Mouse (Mus musculus) lung, postnatal 0 days (tissue): ENCODE results near the gene Clstn1. TPM values are rescaled to one million over a fixed set of nuclear protein-coding genes. Genes with fewer than 3 reads are reported as not detected.

ENCODE experiments used
- ATAC-seq: fragments of 200-750 bp; cut with Nextera tagmentation; 2 replicates; pipeline ENCODE4 v1.8.0; 2017; ENCODE audit warnings: moderate library complexity
- DNase-seq: peaks from one replicate; pipeline ENCODE4 v3.0.0-alpha.2; 2016; ENCODE audit warnings: low spot score
- H3K27ac ChIP-seq: fragments of 300-500 bp; sonication (generic); 2 replicates; pipeline ENCODE4 v1.5.1; 2014; ENCODE audit warnings: antibody characterized with exemption, mild to moderate bottlenecking, low read length, mixed read lengths
- H3K27me3 ChIP-seq: fragments of 300-500 bp; sonication (generic); replicated peaks from 2 replicates; pipeline ENCODE4 v1.6.1; 2014; ENCODE audit warnings: low read length, mixed read lengths; ENCODE audit not compliant: insufficient read depth
- H3K36me3 ChIP-seq: fragments of 300-500 bp; sonication (generic); 2 replicates; pipeline ENCODE4 v1.6.1; 2014; ENCODE audit warnings: low read length, mixed read lengths; ENCODE audit not compliant: insufficient read depth
- H3K4me1 ChIP-seq: fragments of 300-500 bp; sonication (generic); 2 replicates; pipeline ENCODE4 v1.6.1; 2014; ENCODE audit warnings: antibody characterized with exemption, low read depth, low read length, mixed read lengths; ENCODE audit not compliant: insufficient read depth
- H3K4me2 ChIP-seq: fragments of 300-500 bp; sonication (generic); replicated peaks from 2 replicates; pipeline ENCODE4 v1.6.1; 2014; ENCODE audit warnings: low read depth, mild to moderate bottlenecking, low read length, moderate library complexity, mixed read lengths
- H3K4me3 ChIP-seq: fragments of 300-500 bp; sonication (generic); 2 replicates; pipeline ENCODE4 v1.5.1; 2014; ENCODE audit warnings: low read depth, low read length
- H3K9ac ChIP-seq: fragments of 300-500 bp; sonication (generic); replicated peaks from 2 replicates; pipeline ENCODE4 v1.6.1; 2014; ENCODE audit warnings: low read depth, mild to moderate bottlenecking
- H3K9me3 ChIP-seq: fragments of 300-500 bp; sonication (generic); 2 replicates; pipeline ENCODE4 v1.6.1; 2016; ENCODE audit warnings: low read length, mixed read lengths
- CTCF ChIP-seq: IDR thresholded peaks from 2 replicates; pipeline ENCODE4 v1.5.1; 2016; ENCODE audit warnings: antibody characterized with exemption, mild to moderate bottlenecking
- EP300 ChIP-seq: IDR thresholded peaks from 2 replicates; pipeline ENCODE4 v1.6.1; 2016; ENCODE audit warnings: antibody characterized with exemption, mild to moderate bottlenecking, control low read depth
- WGBS: fragments of 180-500 bp; shearing (Covaris S2); extraction: QIAGEN DNeasy Blood & Tissue Kit; methylation state at CpG from one replicate; pipeline ENCODE4 v1.1.7; 2014; 5-methylcytosine and 5-hydroxymethylcytosine counted together
- polyA plus RNA-seq: library from polyadenylated mRNA; unstranded; fragments of >200 nt; fragmentation: Nextera tagmentation; extraction: Ambion mirVana; gene quantifications from 2 replicates; pipeline ENCODE4 v1.2.1, GENCODE M21; 2015

The Clstn1 gene
- polyA plus RNA-seq, 1 experiment from 2014 or later, result 43.6 TPM

DNA sequence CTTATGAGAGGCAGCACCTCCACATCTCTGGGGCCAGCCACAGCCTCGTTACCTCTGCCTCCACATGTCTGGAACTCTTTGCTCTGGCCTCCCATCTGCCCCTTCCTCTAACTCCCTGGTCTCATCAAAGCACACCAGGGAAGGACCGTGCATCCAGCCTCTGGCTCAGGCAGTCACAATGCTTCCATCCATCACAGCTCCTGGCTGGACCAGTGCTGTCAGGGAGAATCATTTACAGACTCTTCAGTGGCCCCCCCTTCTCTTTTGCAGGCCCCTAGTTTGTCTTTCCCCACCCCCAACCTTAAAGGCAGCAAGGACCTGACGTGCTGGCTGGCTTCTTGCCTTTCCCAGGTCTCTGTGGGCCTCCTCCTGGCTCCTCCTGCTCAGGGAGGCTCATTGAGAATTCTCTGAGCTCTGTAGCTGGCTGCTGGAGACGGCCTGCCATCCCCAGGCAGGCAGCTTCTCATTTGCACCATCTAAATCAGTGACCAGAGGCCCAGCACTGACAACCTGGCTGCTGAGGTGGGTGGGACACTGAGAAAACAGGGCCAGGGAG, 9.2 kb upstream of the Clstn1 start:
- 22% methylated on average over 4 of the region's 4 CpGs for WGBS
- TF ChIP-seq CTCF (no peak), EP300 (no peak)
- Histone ChIP-seq H3K4me1 (peaks cover 6% of the 10 kb centered on the region; the same call in 1 of the 2 replicates), H3K36me3 (no peaks in the 10 kb centered on the region), H3K4me3 (no peak overlapping the region), H3K9me3 (no peaks in the 10 kb centered on the region), H3K4me2 (no peak overlapping the region), H3K27me3 (no peaks in the 10 kb centered on the region), H3K27ac (no peak overlapping the region), H3K9ac (no peak overlapping the region)
- no peak for DNase-seq
- no peak for ATAC-seq

DNA sequence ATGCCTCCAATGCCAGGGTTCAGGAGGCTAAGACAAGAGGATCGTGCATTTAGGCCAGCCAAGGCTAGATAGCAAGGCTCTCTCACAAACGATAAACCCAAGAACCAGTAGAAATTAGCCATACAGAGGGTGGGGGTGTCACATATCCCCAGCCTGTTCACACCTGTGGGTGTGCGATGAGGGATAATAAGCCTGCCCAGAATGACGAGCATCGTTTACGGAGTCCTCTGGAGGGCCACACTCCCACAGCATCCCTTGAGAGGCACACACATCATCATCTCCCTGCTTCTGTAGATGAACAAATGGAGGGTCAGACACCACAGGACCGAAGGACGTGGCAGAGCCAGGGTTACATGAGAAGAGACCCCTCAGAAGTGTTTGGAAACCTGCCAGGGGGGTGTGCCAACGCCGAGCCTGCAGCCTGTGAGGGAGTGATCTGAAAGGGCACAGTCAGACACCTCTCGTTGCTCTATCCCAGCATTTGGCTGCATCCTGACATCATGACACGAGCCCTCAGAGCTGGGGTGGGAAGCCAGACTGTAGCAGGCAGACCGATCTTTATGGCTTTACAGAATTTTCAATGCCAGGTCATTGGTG, 8.1 kb upstream of the Clstn1 start:
- TF ChIP-seq CTCF (no peak), EP300 (no peak)
- 51% methylated on average over 13 of the region's 13 CpGs for WGBS
- DNase-seq, result no peak
- Histone ChIP-seq H3K9ac (no peak overlapping the region), H3K4me3 (no peak overlapping the region), H3K36me3 (no peaks in the 10 kb centered on the region), H3K4me2 (no peak overlapping the region), H3K27ac (no peak overlapping the region), H3K4me1 (0 out of 2 replicates have a peak, but pooled peaks cover under 1% of the 10 kb centered on the region), H3K9me3 (no peaks in the 10 kb centered on the region), H3K27me3 (no peaks in the 10 kb centered on the region)
- ATAC-seq, result no peak

DNA sequence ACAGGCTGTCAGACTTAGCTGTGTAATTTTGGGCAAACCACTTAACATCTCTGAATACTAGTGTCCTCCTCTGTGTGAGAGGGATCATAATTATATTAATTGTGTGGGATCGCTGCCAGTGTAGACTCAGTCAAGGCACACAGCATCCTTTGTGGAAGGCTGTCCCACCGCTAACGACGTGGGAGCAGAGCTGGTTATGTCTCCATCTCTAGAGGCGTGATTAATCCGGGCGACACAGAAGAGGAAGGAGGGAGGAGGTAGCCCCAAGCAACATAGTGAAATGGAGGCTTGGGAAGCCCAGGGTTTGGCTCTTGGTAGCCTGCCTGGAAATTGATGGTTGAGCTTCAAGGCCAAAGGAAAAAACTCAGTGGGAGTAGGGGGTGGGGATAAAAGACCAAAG, 7.4 kb upstream of the Clstn1 start:
- no peak overlapping the region for H3K9ac ChIP-seq
- ATAC-seq (no peak), DNase-seq (no peak)
- H3K27me3 ChIP-seq, result no peaks in the 10 kb centered on the region
- 43% methylated on average over 7 of the region's 7 CpGs for WGBS
- TF ChIP-seq CTCF, result no peak
- TF ChIP-seq EP300, result no peak
- no peak overlapping the region for H3K4me3 ChIP-seq
- H3K27ac ChIP-seq, result no peak overlapping the region
- H3K9me3 ChIP-seq, result no peaks in the 10 kb centered on the region
- H3K4me1 ChIP-seq, result no peaks in the 10 kb centered on the region
- no peaks in the 10 kb centered on the region for H3K36me3 ChIP-seq
- H3K4me2 ChIP-seq, result no peak overlapping the region

DNA sequence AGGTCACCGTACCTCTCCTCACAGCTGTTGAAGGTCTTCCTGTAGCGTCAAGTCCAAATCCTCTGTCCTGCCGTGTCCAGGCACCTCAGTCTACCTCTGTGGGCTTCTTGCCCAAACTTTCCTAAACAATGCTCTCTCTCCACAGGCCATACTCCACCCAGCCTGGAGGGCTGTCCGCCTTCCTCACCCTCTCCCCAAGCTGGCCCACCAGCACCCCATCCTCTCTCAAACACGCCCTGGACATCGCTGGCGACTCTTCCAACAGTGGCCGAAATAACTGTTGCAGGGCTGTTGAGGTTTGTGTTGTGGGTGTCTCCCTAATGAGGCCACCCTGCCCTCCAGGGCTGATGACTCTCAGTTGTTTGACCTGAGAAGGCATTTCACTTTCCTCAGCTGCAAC, 1.0 kb upstream of the Clstn1 start:
- no peak for ATAC-seq
- no peak overlapping the region for H3K27ac ChIP-seq

DNA sequence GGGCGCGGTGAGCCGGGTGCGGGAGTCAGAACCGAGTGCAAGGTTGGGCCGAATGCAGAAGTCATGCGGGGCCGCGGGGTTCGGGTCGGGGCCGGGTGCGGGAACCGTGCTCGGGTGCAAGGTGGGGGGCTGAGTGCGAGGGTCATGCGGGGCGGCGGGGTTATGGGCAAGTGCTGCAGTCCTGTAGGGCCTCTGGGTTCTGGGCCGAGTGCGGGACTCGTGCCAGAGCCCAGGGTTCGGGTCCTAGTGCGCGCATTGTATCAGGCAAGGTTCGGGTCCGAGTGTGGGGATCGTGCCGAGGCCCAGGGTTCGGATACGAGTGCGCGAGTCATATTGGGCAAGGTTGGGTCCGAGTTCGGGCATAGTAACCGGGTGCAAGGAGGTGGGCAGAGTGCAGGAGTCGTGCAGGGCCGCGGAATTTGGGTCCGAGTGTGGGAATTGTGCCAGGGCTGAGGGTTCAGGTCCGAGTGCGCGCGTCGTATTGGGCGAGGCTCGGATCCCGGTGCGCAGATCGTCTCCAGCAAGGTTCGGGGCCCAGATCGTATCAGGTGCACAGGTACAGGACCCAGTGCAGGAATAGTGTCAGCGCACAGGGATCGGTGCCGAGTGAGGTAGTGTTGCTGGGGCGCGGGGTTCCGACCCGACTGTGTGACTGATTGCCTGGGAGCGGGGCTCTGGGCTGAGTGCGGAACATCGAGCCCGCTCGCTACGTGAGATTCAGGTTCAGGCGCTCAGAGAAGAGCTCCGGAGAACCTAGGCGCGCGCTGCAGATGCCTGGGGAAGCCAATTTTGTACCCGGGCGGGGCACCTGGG, 721 bp downstream of the Clstn1 start:
- peak overlapping the region; percentile 26; the same call in 1 of the 2 replicates for H3K27ac ChIP-seq
- TF ChIP-seq CTCF (no peak), EP300 (no peak)
- no peaks in the 10 kb centered on the region for H3K9me3 ChIP-seq
- H3K27me3 ChIP-seq, result no peaks in the 10 kb centered on the region
- DNase-seq, result peak; percentile 44
- no peaks in the 10 kb centered on the region for H3K4me1 ChIP-seq
- peak overlapping the region; percentile 68 for H3K9ac ChIP-seq
- WGBS, result 1% methylated on average over 68 of the region's 72 CpGs
- ATAC-seq, result peak; percentile 44
- H3K4me2 ChIP-seq, result peak overlapping the region; percentile 95
- H3K36me3 ChIP-seq, result no peaks in the 10 kb centered on the region
- H3K4me3 ChIP-seq, result peak overlapping the region; percentile 76

More for the DNA sequence above, 1.0 kb upstream of the Clstn1 start:
- H3K36me3 ChIP-seq, result no peaks in the 10 kb centered on the region
- no peak overlapping the region for H3K4me3 ChIP-seq
- H3K27me3 ChIP-seq, result no peaks in the 10 kb centered on the region
- no peak overlapping the region for H3K4me2 ChIP-seq
- no peaks in the 10 kb centered on the region for H3K9me3 ChIP-seq
- no peaks in the 10 kb centered on the region for H3K4me1 ChIP-seq
- TF ChIP-seq EP300 (no peak), CTCF (no peak)
- no peak overlapping the region for H3K9ac ChIP-seq
- DNase-seq, result no peak
- 74% methylated on average over 8 of the region's 8 CpGs for WGBS

DNA sequence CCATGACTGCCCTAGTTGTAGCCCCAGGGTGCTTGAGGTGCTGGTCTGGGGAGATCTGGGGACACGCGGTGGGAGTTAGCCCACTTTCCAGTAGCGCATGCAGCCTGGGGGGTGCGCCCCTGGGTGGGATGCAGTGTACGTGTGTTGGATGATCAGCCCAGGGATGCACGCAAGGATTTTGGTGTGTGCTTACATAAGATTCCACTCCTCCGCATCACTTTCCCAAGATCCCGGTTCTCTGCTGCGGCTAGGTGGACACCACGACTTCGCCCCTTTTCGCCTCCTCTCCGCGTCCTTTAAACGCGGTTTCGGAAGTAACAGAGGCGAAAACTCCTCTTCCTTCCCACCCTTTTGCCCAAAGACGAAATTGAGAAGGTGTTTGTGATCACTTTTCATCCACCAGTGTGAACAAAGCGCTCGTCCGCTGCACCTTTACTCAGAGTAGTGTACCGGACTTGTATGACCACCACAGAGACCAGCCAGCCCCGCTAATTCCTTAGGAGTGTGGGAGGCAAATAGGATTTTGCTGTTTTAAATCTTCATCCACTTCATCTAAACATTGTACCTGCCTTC, 1.4 kb downstream of the Clstn1 start:
- no peak for ATAC-seq
- Histone ChIP-seq H3K27ac (no peak overlapping the region), H3K4me1 (no peaks in the 10 kb centered on the region), H3K27me3 (no peaks in the 10 kb centered on the region), H3K36me3 (no peaks in the 10 kb centered on the region), H3K9ac (no peak overlapping the region), H3K4me2 (peak overlapping the region; percentile 95), H3K9me3 (no peaks in the 10 kb centered on the region), H3K4me3 (peak overlapping the region; percentile 76)
- WGBS, result 5% methylated on average over 24 of the region's 24 CpGs
- TF ChIP-seq EP300 (no peak), CTCF (no peak)
- DNase-seq, result no peak
